Mouse (Mus musculus) layer of hippocampus, postnatal 14 days (tissue): ENCODE data around the gene Gm11541. TPM values are rescaled to one million over a fixed set of nuclear protein-coding genes. Genes with fewer than 3 reads are reported as not detected.

ENCODE experiments used
- total RNA-seq, 2 experiments: library from RNA; stranded (reverse); gene quantifications; 2 replicates each; pipeline ENCODE4 v1.2.3; 2021

Gene Gm11541
- total RNA-seq, 2 experiments from 2014 or later, result not detected

Other genes starting within 250 kb of the Gm11541 start
- 10 to 100 TPM; 74.7 to 92.9 TPM for gene Cacna1g, start 230.3 kb downstream of the Gm11541 start, total RNA-seq
- gene Spata20, start 218.3 kb downstream of the Gm11541 start, total RNA-seq, result under 1 TPM; 0.35 to 0.43 TPM
- gene Epn3, start 204.5 kb downstream of the Gm11541 start, total RNA-seq, result 1 to 10 TPM; 3.9 to 5.7 TPM
- gene Mycbpap, start 182.8 kb downstream of the Gm11541 start, total RNA-seq, result 1 to 10 TPM; 1.6 to 5.6 TPM
- gene Rsad1, start 155.2 kb downstream of the Gm11541 start, total RNA-seq, result 10 to 100 TPM; 10.2 to 11.6 TPM
- gene Chad, start 139.5 kb downstream of the Gm11541 start, total RNA-seq, result 1 to 10 TPM; 1.3 to 2.4 TPM
- gene Acsf2, start 102.6 kb downstream of the Gm11541 start, total RNA-seq, result 10 to 100 TPM; 20.9 to 23.0 TPM
- 10 to 100 TPM; 74.0 to 75.1 TPM for gene Lrrc59, start 74.7 kb downstream of the Gm11541 start, total RNA-seq
- gene Mrpl27, start 50.7 kb downstream of the Gm11541 start, total RNA-seq, result 10 to 100 TPM; 64.5 to 69.6 TPM
- under 1 TPM; 0.60 to 0.78 TPM for gene Eme1, start 50.5 kb downstream of the Gm11541 start, total RNA-seq
- gene Xylt2, start 27.0 kb downstream of the Gm11541 start, total RNA-seq, result 10 to 100 TPM; 27.3 to 36.0 TPM
- under 1 TPM in 1 of 2 experiments, not detected in 1; 0.45 TPM for gene Cdc34b, start 37.3 kb upstream of the Gm11541 start, total RNA-seq
- not detected for gene Tmem92, start 78.2 kb upstream of the Gm11541 start, total RNA-seq
- 10 to 100 TPM; 39.7 to 59.5 TPM for gene Col1a1, start 231.7 kb upstream of the Gm11541 start, total RNA-seq